In genomic region chr9:46282631-46283436, GRCm38 (mm10) we compare ENCODE assay signal across 7 mouse cellular contexts. TPM values are rescaled to one million over a fixed set of nuclear protein-coding genes. Genes with fewer than 3 reads are reported as not detected.
DNase-seq lines count a peak whose midpoint lies in the region; ATAC-seq lines count a peak whose summit lies in the region.

Gene Bud13, plus strand, starts transcription at chr9:46283008.

- ATAC-seq in embryonic facial prominence, embryonic 11.5 days (replicated peaks; ENCODE audit: insufficient number of reproducible peaks, low FRiP score, low TSS enrichment, low read depth): peak; percentile 84
- ATAC-seq in granulocyte monocyte progenitor cell, adult 5-6 weeks (replicated peaks; ENCODE audit: poor library complexity, severe bottlenecking): peak; percentile 93
- ATAC-seq in midbrain, embryonic 13.5 days: peak; percentile 93

- peak within 1 kb of the TSS; percentile 4; the same call in 1 of the 2 replicates for H3K27ac ChIP-seq in embryonic facial prominence, embryonic 11.5 days (replicated peaks; ENCODE audit: low read depth, low read length)
- H3K27ac ChIP-seq in limb, embryonic 10.5 days: peak within 1 kb of the TSS; percentile 92
- peak within 1 kb of the TSS; percentile 75 for H3K27ac ChIP-seq in midbrain, embryonic 13.5 days

- H3K4me2 ChIP-seq in embryonic facial prominence, embryonic 11.5 days (ENCODE audit: low read depth, low read length): peak within 1 kb of the TSS; percentile 45
- peak within 1 kb of the TSS; percentile 74 for H3K4me2 ChIP-seq in midbrain, embryonic 13.5 days (replicated peaks)

- no peaks in the 10 kb centered on the region for H3K9me3 ChIP-seq in embryonic facial prominence, embryonic 11.5 days (replicated peaks; ENCODE audit: control insufficient read depth, low read length)
- H3K9me3 ChIP-seq in limb, embryonic 10.5 days (replicated peaks): no peaks in the 10 kb centered on the region
- no peaks in the 10 kb centered on the region for H3K9me3 ChIP-seq in midbrain, embryonic 13.5 days

- H3K9ac ChIP-seq in embryonic facial prominence, embryonic 11.5 days (replicated peaks; ENCODE audit: low read length): peak within 1 kb of the TSS; percentile 83
- peak within 1 kb of the TSS; percentile 82 for H3K9ac ChIP-seq in midbrain, embryonic 13.5 days (replicated peaks)

- no peaks in the 10 kb centered on the region for H3K27me3 ChIP-seq in embryonic facial prominence, embryonic 11.5 days (ENCODE audit: control insufficient read depth, insufficient read depth, low read length)
- no peaks in the 10 kb centered on the region for H3K27me3 ChIP-seq in limb, embryonic 10.5 days (ENCODE audit: low read depth, poor library complexity, severe bottlenecking)
- H3K27me3 ChIP-seq in midbrain, embryonic 13.5 days: no peaks in the 10 kb centered on the region

- H3K4me1 ChIP-seq in embryonic facial prominence, embryonic 11.5 days (ENCODE audit: control insufficient read depth, insufficient read depth, low read length): no peaks in the 10 kb centered on the region; the same call in 1 of the 2 replicates
- H3K4me1 ChIP-seq in limb, embryonic 10.5 days: peaks cover 15% of the 10 kb centered on the region
- peaks cover 21% of the 10 kb centered on the region for H3K4me1 ChIP-seq in midbrain, embryonic 13.5 days (replicated peaks)

- peak; percentile 97 for DNase-seq in adrenal gland, postnatal 14 days
- DNase-seq in embryonic facial prominence, embryonic 11.5 days (ENCODE audit: low spot score): peak; percentile 95
- DNase-seq in kidney, adult 11 months: peak; percentile 86
- DNase-seq in limb, embryonic 10.5 days (ENCODE audit: low spot score): peak; percentile 90
- peak; percentile 89 for DNase-seq in spleen, adult 12 weeks (ENCODE audit: low spot score)

- under 1% methylated on average over 55 of the region's 55 CpGs for WGBS in embryonic facial prominence, embryonic 11.5 days
- under 1% methylated on average over 55 of the region's 55 CpGs for WGBS in limb, embryonic 10.5 days
- 1% methylated on average over 55 of the region's 55 CpGs for WGBS in midbrain, embryonic 13.5 days

- no peaks in the 10 kb centered on the region; the same call in none of the 2 replicates for H3K36me3 ChIP-seq in embryonic facial prominence, embryonic 11.5 days (replicated peaks; ENCODE audit: control insufficient read depth, insufficient read depth, low read depth, low read length)
- H3K36me3 ChIP-seq in limb, embryonic 10.5 days: peaks cover 63% of the 10 kb centered on the region
- peaks cover 52% of the 10 kb centered on the region for H3K36me3 ChIP-seq in midbrain, embryonic 13.5 days

- peak within 1 kb of the TSS; percentile 77 for H3K4me3 ChIP-seq in embryonic facial prominence, embryonic 11.5 days (ENCODE audit: low read depth, low read length)
- H3K4me3 ChIP-seq in limb, embryonic 10.5 days: peak within 1 kb of the TSS; percentile 89
- H3K4me3 ChIP-seq in midbrain, embryonic 13.5 days (replicated peaks): peak within 1 kb of the TSS; percentile 75

RNA-seq across cellular contexts. Expression of gene Bud13, which starts in this region (rescaled TPM):
- 9.3 and 16.2 TPM in 2 replicates for total RNA-seq in adrenal gland, postnatal 14 days (2021)
- 34.0 and 34.4 TPM in 2 replicates for polyA plus RNA-seq in embryonic facial prominence, embryonic 11.5 days (2014; fragmentation: Nextera tagmentation; extraction: Ambion mirVana)
- 22.3 and 28.0 TPM in 2 replicates for total RNA-seq in granulocyte monocyte progenitor cell, adult 5-6 weeks (2014; fragmentation: Nextera tagmentation)
- 15.6 and 16.2 TPM in 2 replicates for total RNA-seq in granulocyte monocyte progenitor cell, adult 5-6 weeks (2017)
- polyA plus RNA-seq in limb, embryonic 10.5 days (2016; fragmentation: Nextera tagmentation; extraction: Ambion mirVana): 36.6 and 37.4 TPM in 2 replicates
- 19.8 and 20.7 TPM in 2 replicates for polyA plus RNA-seq in midbrain, embryonic 13.5 days (2015; fragmentation: Nextera tagmentation; extraction: Ambion mirVana)

Comparison
In these comparisons a context has a peak if more than half of its experiments do, and no peak if none do; other contexts are left out.
1. Peak in every context shown above with its lines: DNase-seq, ATAC-seq, H3K4me3 ChIP-seq and H3K27ac ChIP-seq.
2. H3K27ac ChIP-seq: peak in every context shown above with its lines; median percentile 92 in limb, embryonic 10.5 days; 75 in midbrain, embryonic 13.5 days; 4 in embryonic facial prominence, embryonic 11.5 days.